In genomic region chr12:37773681-37774357, GRCm38 (mm10) we compare ENCODE assay signal across 8 mouse cellular contexts. TPM values are rescaled to one million over a fixed set of nuclear protein-coding genes. Genes with fewer than 3 reads are reported as not detected.
DNase-seq lines count a peak whose midpoint lies in the region; ATAC-seq and TF ChIP-seq lines count a peak whose summit lies in the region.

No protein-coding gene starts in this region.

- no peaks in the 10 kb centered on the region for H3K9me3 ChIP-seq in forebrain, embryonic 14.5 days (replicated peaks; ENCODE audit: control insufficient read depth, low read length)

- peak overlapping the region; percentile 44; the same call in 1 of the 2 replicates for H3K27ac ChIP-seq in forebrain, embryonic 14.5 days (ENCODE audit: low read depth, low read length)
- peak overlapping the region; percentile 71 for H3K27ac ChIP-seq in olfactory bulb, adult 2 months (ENCODE audit: insufficient read depth, low read depth, low read length)

- H3K36me3 ChIP-seq in forebrain, embryonic 14.5 days (ENCODE audit: control insufficient read depth, insufficient read depth, low read length), result no peaks in the 10 kb centered on the region

- peak; percentile 40 for DNase-seq in adrenal gland, postnatal 10 days
- DNase-seq in adrenal gland, postnatal 4 days (ENCODE audit: low spot score in 2 of 2), result no peak
- peak; percentile 42 for DNase-seq in brain, embryonic 18.5 days (ENCODE audit: low read depth, low spot score)
- peak; percentile 92 for DNase-seq in forebrain, embryonic 14.5 days (ENCODE audit: low spot score)
- DNase-seq in hindlimb bud, embryonic 11.5 days (ENCODE audit: extremely low spot score, low read depth, low spot score), result peak; percentile 35
- peak; percentile 39 for DNase-seq in left cerebral cortex, postnatal 4 days
- DNase-seq in spleen, postnatal 14 days (ENCODE audit: low spot score in 2 of 2), result no peak

- peak overlapping the region; percentile 2; the same call in 1 of the 2 replicates for H3K4me3 ChIP-seq in forebrain, embryonic 14.5 days (ENCODE audit: low read depth, low read length)
- H3K4me3 ChIP-seq in olfactory bulb, adult 2 months (ENCODE audit: insufficient read depth, low read depth, low read length), result no peak overlapping the region

- TF ChIP-seq CTCF in olfactory bulb, adult 2 months (IDR thresholded peaks at IDR 0.05; ENCODE audit: insufficient read depth, low read depth, low read length), result no peak

- peak; percentile 98 for ATAC-seq in forebrain, embryonic 14.5 days

- peak overlapping the region; percentile 1; the same call in 1 of the 2 replicates for H3K9ac ChIP-seq in forebrain, embryonic 14.5 days (ENCODE audit: low read length)

- no peak for TF ChIP-seq POLR2A in olfactory bulb, adult 2 months (IDR thresholded peaks at IDR 0.05; ENCODE audit: insufficient read depth, low read depth, low read length)

- 1% methylated on average over 8 of the region's 8 CpGs for WGBS in forebrain, embryonic 14.5 days
- 5% methylated on average over 8 of the region's 8 CpGs for whole genome bisulfite sequencing in olfactory bulb, adult 2 months

- intact Hi-C loops in left cerebral cortex, postnatal 4 days (cut with DNase I), result loop anchor here (5.0 kb wide), 1 partner anchor 343 kb away; no protein-coding TSS in a partner anchor

- H3K4me2 ChIP-seq in forebrain, embryonic 14.5 days (ENCODE audit: low read length), result peak overlapping the region; percentile 47

- peaks cover 6% of the 10 kb centered on the region; the same call in 1 of the 2 replicates for H3K4me1 ChIP-seq in forebrain, embryonic 14.5 days (ENCODE audit: control insufficient read depth, insufficient read depth, low read length)
- no peaks in the 10 kb centered on the region for H3K4me1 ChIP-seq in olfactory bulb, adult 2 months (ENCODE audit: control insufficient read depth, insufficient read depth, low read length)

- H3K27me3 ChIP-seq in forebrain, embryonic 14.5 days (replicated peaks; ENCODE audit: control insufficient read depth, insufficient read depth, low read length), result no peaks in the 10 kb centered on the region

RNA-seq across cellular contexts. Expression of gene Dgkb, which starts 43.7 kb away (rescaled TPM):
- 1 to 10 TPM; 5.2 to 5.4 TPM for total RNA-seq in adrenal gland, postnatal 10 days (2021)
- 1 to 10 TPM; 9.2 TPM for total RNA-seq in adrenal gland, postnatal 4 days (2021)
- 4.1 and 5.5 TPM in 2 replicates for polyA plus RNA-seq in forebrain, embryonic 14.5 days (2014; fragmentation: Nextera tagmentation; extraction: Ambion mirVana)
- total RNA-seq in left cerebral cortex, postnatal 4 days (2021), result 10 to 100 TPM; 22.7 to 24.7 TPM
- 165 TPM in 1 of 2 replicates, not detected in the other for polyA plus RNA-seq in olfactory bulb, adult 2 months (2012; ENCODE audit: insufficient read depth, insufficient read length, low replicate concordance, missing spikeins)

Comparison
In these comparisons a context has a peak if more than half of its experiments do, and no peak if none do; other contexts are left out.
1. DNase-seq: peak in adrenal gland, postnatal 10 days (single experiment), brain, embryonic 18.5 days (single experiment), forebrain, embryonic 14.5 days (single experiment), hindlimb bud, embryonic 11.5 days (single experiment) and left cerebral cortex, postnatal 4 days (single experiment); none in adrenal gland, postnatal 4 days (0 of 2) and spleen, postnatal 14 days (0 of 2).